ENCODE assay signal across 13 mouse cellular contexts in the genomic region with DNA sequence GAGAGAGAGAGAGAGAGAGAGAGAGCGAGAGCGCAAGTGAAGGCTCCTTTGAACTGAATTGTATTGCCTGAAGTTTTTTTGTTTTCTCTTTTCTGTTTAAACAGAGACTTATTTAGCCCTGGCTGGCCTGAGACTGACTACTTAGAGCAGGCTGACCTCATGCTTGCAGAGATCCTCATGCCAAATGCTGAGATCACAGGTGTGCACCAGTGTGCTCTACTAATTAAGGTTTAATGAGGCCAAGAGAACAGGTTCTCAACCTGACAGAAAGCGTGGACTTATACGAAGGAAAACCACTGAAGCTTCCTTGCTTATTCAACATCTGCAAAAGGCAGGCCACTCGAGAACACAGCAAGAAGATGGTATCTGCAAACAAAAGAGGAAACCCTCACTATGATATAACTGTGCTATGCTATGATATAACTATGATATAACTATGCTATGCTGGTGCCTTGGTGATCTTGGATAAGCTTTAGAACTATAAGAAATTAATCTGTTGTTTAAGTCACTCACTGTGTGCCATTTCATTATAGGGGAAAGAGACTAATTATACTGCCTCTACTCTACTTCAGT. TPM values are rescaled to one million over a fixed set of nuclear protein-coding genes. Genes with fewer than 3 reads are reported as not detected.
DNase-seq lines count a peak whose midpoint lies in the region; ATAC-seq lines count a peak whose summit lies in the region.
"Had no signal": no experiment of that assay in that cellular context is flagged by ENCODE, and none has a peak within 500 bp of the region (broad histone marks: within the 10 kb centered on the region; RNA-seq: fewer than 3 reads in every experiment).

No protein-coding gene starts in this region.

- peaks cover 9% of the 10 kb centered on the region for H3K4me1 ChIP-seq in hindbrain, embryonic 15.5 days (replicated peaks)
- H3K4me1 ChIP-seq in hindbrain, embryonic 13.5 days (replicated peaks): peaks cover 6% of the 10 kb centered on the region
- H3K4me1 ChIP-seq: embryonic facial prominence, embryonic 10.5 days; midbrain, embryonic 10.5 days; stomach, embryonic 15.5 days had no signal

- H3K9ac ChIP-seq in hindbrain, embryonic 15.5 days: no peak overlapping the region
- no peak overlapping the region for H3K9ac ChIP-seq in hindbrain, embryonic 13.5 days
- H3K9ac ChIP-seq: limb, embryonic 13.5 days; stomach, embryonic 15.5 days had no signal

- peak; percentile 40 for DNase-seq in A20 (ENCODE audit: low read depth, low spot score)
- peak; percentile 93 for DNase-seq in brain, adult 2 months (ENCODE audit: low read depth, low spot score)
- peak; percentile 56 to 62 for DNase-seq in cerebellum, postnatal 36 days
- DNase-seq in layer of hippocampus, postnatal 36 days: no peak
- DNase-seq in kidney, adult 11 months: no peak
- DNase-seq: lung, adult 18-20 months; right cerebral cortex, postnatal 25 days had no signal

- H3K36me3 ChIP-seq in hindbrain, embryonic 15.5 days: no peaks in the 10 kb centered on the region
- H3K36me3 ChIP-seq in hindbrain, embryonic 13.5 days: no peaks in the 10 kb centered on the region
- H3K36me3 ChIP-seq: embryonic facial prominence, embryonic 10.5 days; stomach, embryonic 15.5 days had no signal

- no peak overlapping the region for H3K4me3 ChIP-seq in hindbrain, embryonic 15.5 days
- H3K4me3 ChIP-seq in hindbrain, embryonic 13.5 days: no peak overlapping the region
- H3K4me3 ChIP-seq: embryonic facial prominence, embryonic 10.5 days; limb, embryonic 13.5 days; midbrain, embryonic 10.5 days; stomach, embryonic 15.5 days had no signal

- H3K27me3 ChIP-seq in hindbrain, embryonic 15.5 days: no peaks in the 10 kb centered on the region
- H3K27me3 ChIP-seq in hindbrain, embryonic 13.5 days: no peaks in the 10 kb centered on the region
- H3K27me3 ChIP-seq: limb, embryonic 13.5 days; stomach, embryonic 15.5 days had no signal

- H3K9me3 ChIP-seq in hindbrain, embryonic 15.5 days: no peaks in the 10 kb centered on the region
- H3K9me3 ChIP-seq in hindbrain, embryonic 13.5 days: no peaks in the 10 kb centered on the region
- H3K9me3 ChIP-seq: embryonic facial prominence, embryonic 10.5 days; limb, embryonic 13.5 days; stomach, embryonic 15.5 days had no signal

- WGBS in hindbrain, embryonic 15.5 days: 72% methylated on average over 5 of the region's 5 CpGs
- 73% methylated on average over 5 of the region's 5 CpGs for WGBS in hindbrain, embryonic 13.5 days

- no peak overlapping the region for H3K4me2 ChIP-seq in hindbrain, embryonic 15.5 days
- H3K4me2 ChIP-seq in hindbrain, embryonic 13.5 days: no peak overlapping the region
- H3K4me2 ChIP-seq: limb, embryonic 13.5 days; stomach, embryonic 15.5 days had no signal

- 0 out of 2 replicates have a peak overlapping the region, but pooled peaks have one; percentile 11 for H3K27ac ChIP-seq in hindbrain, embryonic 15.5 days (replicated peaks)
- no peak overlapping the region; the same call in 1 of the 2 replicates for H3K27ac ChIP-seq in hindbrain, embryonic 13.5 days
- H3K27ac ChIP-seq: embryonic facial prominence, embryonic 10.5 days; limb, embryonic 13.5 days; midbrain, embryonic 10.5 days; stomach, embryonic 15.5 days had no signal

- ATAC-seq in hindbrain, embryonic 15.5 days (ENCODE audit: low FRiP score, low read depth): no peak
- no peak for ATAC-seq in hindbrain, embryonic 13.5 days (ENCODE audit: low FRiP score)

RNA-seq across cellular contexts. Expression of a gene that starts 16.3 kb away (rescaled TPM):
- polyA plus RNA-seq in hindbrain, embryonic 15.5 days (2015; fragmentation: Nextera tagmentation; extraction: Ambion mirVana): 7.4 and 8.0 TPM in 2 replicates
- polyA plus RNA-seq in hindbrain, embryonic 13.5 days (2015; fragmentation: Nextera tagmentation; extraction: Ambion mirVana): 8.4 and 8.6 TPM in 2 replicates
- 100 to 1,000 TPM; 106 TPM for total RNA-seq in layer of hippocampus, postnatal 36 days (2021)

Comparison
In these comparisons a context has a peak if more than half of its experiments do, and no peak if none do; other contexts are left out.
1. DNase-seq: peak in A20 (single experiment), brain, adult 2 months (single experiment) and cerebellum, postnatal 36 days (2 of 2); none in layer of hippocampus, postnatal 36 days (0 of 2) and kidney, adult 11 months (single experiment).